Mouse (Mus musculus) brain, adult 10 weeks (tissue): ENCODE measurements around the gene Rpl41. TPM values are rescaled to one million over a fixed set of nuclear protein-coding genes. Genes with fewer than 3 reads are reported as not detected.

Source experiments
- polyA plus RNA-seq: library from polyadenylated mRNA; stranded (reverse); fragments of 350-450 nt; fragmentation: Illumina TruSeq; extraction: RNeasy Lipid Tissue Mini Kit (QIAGEN cat#74804); gene quantifications from one replicate; pipeline ENCODE4 v1.2.3, GENCODE M21; 2015; ENCODE audit warnings: low read depth, low replicate concordance

The Rpl41 gene
- polyA plus RNA-seq, result 1,818 TPM

GRCm38 (mm10) chr10:128548947-128549681 is at the start of gene Rpl41:
Gene Rpl41 (minus strand): TSS chr10:128549305.

GRCm38 (mm10) chr10:128589464-128590192 is 40.5 kb upstream of the Rpl41 start, which contains the start of gene Erbb3:
Gene Erbb3 (minus strand): TSS chr10:128589652.

DNA sequence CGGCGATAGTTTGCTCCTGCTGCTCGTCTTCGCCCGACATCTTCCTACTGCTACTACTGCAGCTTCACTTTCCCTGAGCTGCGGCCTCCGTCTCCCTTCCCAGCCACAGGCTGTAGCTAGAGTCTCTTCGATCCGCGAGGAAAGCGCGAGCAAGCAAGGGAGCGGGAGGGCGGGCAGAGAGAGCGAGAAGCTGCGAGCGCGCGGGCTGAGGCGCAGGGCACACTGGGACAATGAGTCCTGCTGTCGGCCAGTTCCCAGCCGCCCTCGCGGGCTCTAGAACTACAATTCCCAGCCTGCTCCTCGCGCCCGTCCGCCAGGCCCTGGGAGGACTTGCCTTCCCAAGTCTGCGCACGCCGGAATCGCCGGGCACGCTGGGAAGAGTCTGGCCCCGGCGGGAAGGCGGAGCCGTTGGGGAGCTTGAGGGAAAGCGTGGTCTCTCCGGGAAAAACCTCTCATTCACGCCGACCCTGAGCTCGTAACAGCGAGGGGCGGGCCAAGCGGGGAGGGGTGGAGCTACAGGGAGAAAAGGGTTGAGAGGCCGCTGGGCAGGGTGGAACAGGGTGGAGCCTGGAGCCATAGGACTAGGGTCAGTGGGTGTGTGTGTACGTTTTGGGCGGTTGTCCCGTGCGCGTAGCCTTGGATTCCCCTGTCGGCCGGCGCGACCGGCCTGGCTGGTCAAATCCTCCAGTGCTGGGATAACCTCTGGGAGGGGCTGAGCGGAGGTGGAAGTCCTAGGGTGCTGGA is 16.9 kb upstream of the Rpl41 start, which contains the start of gene Pa2g4:
Pa2g4 (minus strand) TSS at position 200 of the 744 bp plus-strand sequence.

DNA sequence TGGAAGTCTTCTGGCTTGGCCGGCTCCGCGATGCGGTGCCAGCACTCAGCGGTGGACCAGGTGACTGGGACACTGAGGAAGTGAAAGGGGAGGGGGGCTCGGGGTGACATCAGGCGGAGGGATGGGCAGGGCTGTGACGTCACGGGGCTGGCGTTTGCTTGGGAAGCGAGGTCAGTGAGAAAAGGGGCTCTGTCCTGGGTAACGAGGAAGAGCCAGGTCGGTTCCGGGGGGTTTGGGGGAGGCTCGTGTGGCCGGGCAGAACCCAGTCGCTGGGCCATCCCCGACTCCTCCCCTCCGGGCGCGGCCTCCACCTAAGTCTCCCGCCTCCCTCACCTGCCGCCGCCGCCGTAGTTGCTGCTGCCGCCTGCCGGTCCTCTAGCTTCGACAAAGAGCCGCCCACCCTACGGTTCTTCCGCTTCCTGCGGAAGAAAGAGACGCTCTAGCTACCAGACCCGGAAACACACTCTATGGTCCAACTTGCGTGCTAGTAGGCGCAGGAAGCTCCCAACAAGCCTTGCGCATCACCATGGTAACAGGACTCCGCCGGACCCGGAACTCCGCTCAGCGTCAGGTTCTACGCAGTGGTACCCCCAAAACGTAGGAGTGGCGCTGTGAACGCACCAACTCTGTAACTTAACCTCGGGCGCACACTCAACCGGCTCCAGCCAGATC is 1.6 kb downstream of the Rpl41 start, which contains the start of gene Zc3h10:
Zc3h10 (minus strand) TSS at position 414 of the 672 bp plus-strand sequence.

DNA sequence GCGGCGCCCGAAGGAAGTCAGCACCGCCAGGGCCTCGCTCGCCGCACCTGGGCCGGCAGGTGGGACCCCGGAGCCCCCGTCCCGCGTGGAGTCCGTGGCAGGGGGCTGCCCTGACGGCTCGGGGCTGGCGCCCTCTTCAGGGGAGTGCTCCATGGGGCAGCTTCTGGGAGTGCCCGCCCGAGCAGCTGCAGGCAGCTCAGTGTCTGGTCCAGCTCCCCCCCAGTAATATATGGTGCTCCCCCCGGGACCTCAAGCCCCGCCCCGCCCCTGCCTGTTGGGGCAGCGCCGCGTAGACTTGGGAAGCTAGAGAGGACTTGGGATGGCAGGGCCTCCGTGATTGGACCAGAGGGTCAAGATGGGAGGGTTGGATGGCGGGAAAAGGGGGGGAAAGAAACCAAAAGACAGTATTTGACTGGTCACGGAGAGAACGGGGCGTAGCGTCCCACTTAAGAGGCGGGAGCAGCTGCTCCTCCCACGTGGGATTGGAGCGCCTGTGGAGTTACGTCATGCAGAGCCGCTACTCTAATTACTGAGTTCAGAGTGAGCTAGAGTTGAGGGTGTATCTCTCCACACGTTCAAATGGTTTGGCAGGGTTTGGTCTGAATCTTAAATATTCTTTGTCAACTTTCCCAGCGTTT is 23.3 kb downstream of the Rpl41 start, which contains the start of gene Esyt1:
Esyt1 (minus strand) TSS at position 201 of the 638 bp plus-strand sequence.

DNA sequence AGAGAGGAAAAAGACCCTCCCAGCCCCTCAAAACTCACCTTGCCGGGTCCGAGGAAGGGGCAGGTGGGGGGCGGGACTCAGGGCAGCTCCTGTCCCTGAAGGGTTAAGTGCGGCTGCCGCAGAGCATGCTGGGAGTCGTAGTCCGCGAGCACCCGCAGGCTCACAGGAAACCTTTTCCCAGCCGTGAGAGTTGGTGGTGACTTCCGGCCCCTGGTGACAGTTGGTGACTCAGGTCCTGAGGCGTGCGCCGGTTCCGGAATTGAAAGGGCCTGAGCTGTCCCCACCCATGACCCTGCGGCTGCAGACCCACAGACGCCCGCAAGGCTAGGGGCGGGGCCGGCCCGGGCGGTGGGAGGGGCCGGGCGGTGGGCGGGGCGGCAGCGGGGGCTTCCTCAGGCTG is 50.5 kb downstream of the Rpl41 start, which contains the start of gene Myl6b:
Myl6b (minus strand) TSS at position 96 of the 400 bp plus-strand sequence.

Other genes starting within 250 kb of the Rpl41 start
- 13.7 TPM for gene Pan2, start 246.0 kb downstream of the Rpl41 start, polyA plus RNA-seq
- 94.6 TPM for gene Cnpy2, start 226.8 kb downstream of the Rpl41 start, polyA plus RNA-seq
- gene Cs, start 211.6 kb downstream of the Rpl41 start, polyA plus RNA-seq, result 216 TPM
- gene Coq10a, start 180.3 kb downstream of the Rpl41 start, polyA plus RNA-seq, result 67.8 TPM
- gene Ankrd52, start 172.2 kb downstream of the Rpl41 start, polyA plus RNA-seq, result 25.4 TPM
- gene Slc39a5, start 148.1 kb downstream of the Rpl41 start, polyA plus RNA-seq, result 0.57 TPM
- 120 TPM for gene Nabp2, start 137.8 kb downstream of the Rpl41 start, polyA plus RNA-seq
- 73.7 TPM for gene Rnf41, start 137.6 kb downstream of the Rpl41 start, polyA plus RNA-seq
- gene Smarcc2, start 90.1 kb downstream of the Rpl41 start, polyA plus RNA-seq, result 140 TPM
- 1,213 TPM for gene Myl6, start 55.2 kb downstream of the Rpl41 start, polyA plus RNA-seq
- gene Myl6b, start 50.6 kb downstream of the Rpl41 start, polyA plus RNA-seq, result 33.8 TPM
- 8.8 TPM for gene Esyt1, start 23.4 kb downstream of the Rpl41 start, polyA plus RNA-seq
- gene Zc3h10, start 1.5 kb downstream of the Rpl41 start, polyA plus RNA-seq, result 13.1 TPM
- 67.6 TPM for gene Pa2g4, start 16.7 kb upstream of the Rpl41 start, polyA plus RNA-seq
- 6.3 TPM for gene Erbb3, start 40.3 kb upstream of the Rpl41 start, polyA plus RNA-seq
- 372 TPM for gene Rps26, start 77.4 kb upstream of the Rpl41 start, polyA plus RNA-seq
- gene Ikzf4, start 96.7 kb upstream of the Rpl41 start, polyA plus RNA-seq, result 6.7 TPM
- 13.6 TPM for gene Suox, start 124.8 kb upstream of the Rpl41 start, polyA plus RNA-seq
- gene Rab5b, start 147.0 kb upstream of the Rpl41 start, polyA plus RNA-seq, result 144 TPM
- gene Pmel, start 154.9 kb upstream of the Rpl41 start, polyA plus RNA-seq, result 1.2 TPM
- gene Cdk2, start 155.7 kb upstream of the Rpl41 start, polyA plus RNA-seq, result 3.0 TPM
- gene Dgka, start 195.6 kb upstream of the Rpl41 start, polyA plus RNA-seq, result 7.5 TPM
- gene Pym1, start 198.6 kb upstream of the Rpl41 start, polyA plus RNA-seq, result 35.5 TPM
- 0.30 TPM for gene Mmp19, start 241.6 kb upstream of the Rpl41 start, polyA plus RNA-seq